Mouse (Mus musculus): ENCODE results near the gene Rerg. TPM values are rescaled to one million over a fixed set of nuclear protein-coding genes. Genes with fewer than 3 reads are reported as not detected.
A peak's percentile ranks its signal among the peaks of the same experiment; 100 is the strongest.

Rerg gene
- polyA plus RNA-seq, 1 experiment from 2014 or later: 24.9 TPM

DNA sequence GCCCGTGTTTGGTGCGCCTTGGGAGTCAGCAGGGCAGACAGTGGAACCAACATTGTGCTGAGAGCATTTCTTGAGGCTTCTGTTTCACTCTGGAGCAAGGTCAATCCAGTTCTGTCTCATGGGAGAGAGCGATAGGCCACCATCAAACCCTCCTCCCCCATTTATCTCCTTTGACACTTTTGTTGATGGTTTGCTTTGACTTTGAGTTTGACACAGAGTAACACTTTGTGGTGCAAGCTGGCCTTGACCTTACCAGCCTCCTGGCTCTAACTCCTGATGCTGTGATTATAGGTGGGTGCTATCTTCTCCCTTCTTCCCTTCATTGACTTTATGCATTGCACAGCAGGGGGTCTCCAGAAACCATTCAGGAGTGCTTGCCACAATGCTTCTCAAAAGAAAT, 30.9 kb upstream of the Rerg start:
- Histone ChIP-seq H3K9me3 (ENCODE audit: control insufficient read depth, low read length) (no peaks in the 10 kb centered on the region), H3K27me3 (ENCODE audit: control insufficient read depth, insufficient read depth, low read depth, low read length) (no peaks in the 10 kb centered on the region), H3K4me3 (ENCODE audit: low read length) (no peak overlapping the region), H3K4me2 (ENCODE audit: low read depth, low read length) (no peak overlapping the region), H3K9ac (ENCODE audit: low read length) (no peak overlapping the region), H3K36me3 (ENCODE audit: control insufficient read depth, insufficient read depth, low read length) (no peaks in the 10 kb centered on the region), H3K4me1 (replicated peaks; ENCODE audit: control insufficient read depth, insufficient read depth, low read length) (no peaks in the 10 kb centered on the region), H3K27ac (ENCODE audit: low read length) (no peak overlapping the region)
- WGBS: 88% methylated on average over 3 of the region's 3 CpGs
- ATAC-seq (ENCODE audit: low read depth): no peak

DNA sequence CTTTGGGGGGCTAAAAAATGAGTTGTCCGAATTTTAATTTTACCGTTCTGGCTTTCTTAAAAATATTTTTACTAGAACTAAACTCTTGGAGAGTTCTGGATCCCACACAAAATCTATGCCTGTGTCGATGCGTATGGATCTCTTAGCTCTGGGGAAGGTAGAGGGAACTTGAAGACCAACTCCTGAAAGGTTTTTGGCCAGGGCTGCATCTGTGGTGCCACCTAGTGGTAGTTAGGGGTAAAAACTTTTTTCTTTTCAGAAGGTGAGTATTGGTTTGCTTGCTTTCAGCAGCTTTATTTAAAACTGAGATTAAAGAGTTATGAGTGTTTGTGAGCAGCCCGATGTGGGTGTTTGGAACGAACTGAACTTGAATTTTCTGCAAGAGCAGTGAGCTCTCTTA, 21.8 kb upstream of the Rerg start:
- Histone ChIP-seq H3K4me2 (ENCODE audit: low read depth, low read length) (no peak overlapping the region), H3K9ac (ENCODE audit: low read length) (no peak overlapping the region), H3K4me1 (replicated peaks; ENCODE audit: control insufficient read depth, insufficient read depth, low read length) (peaks cover 2% of the 10 kb centered on the region), H3K9me3 (ENCODE audit: control insufficient read depth, low read length) (no peaks in the 10 kb centered on the region), H3K4me3 (ENCODE audit: low read length) (no peak overlapping the region), H3K27ac (ENCODE audit: low read length) (no peak overlapping the region), H3K36me3 (ENCODE audit: control insufficient read depth, insufficient read depth, low read length) (no peaks in the 10 kb centered on the region), H3K27me3 (ENCODE audit: control insufficient read depth, insufficient read depth, low read depth, low read length) (no peaks in the 10 kb centered on the region)
- ATAC-seq (ENCODE audit: low read depth): no peak
- WGBS: 12% methylated on average over 6 of the region's 6 CpGs

DNA sequence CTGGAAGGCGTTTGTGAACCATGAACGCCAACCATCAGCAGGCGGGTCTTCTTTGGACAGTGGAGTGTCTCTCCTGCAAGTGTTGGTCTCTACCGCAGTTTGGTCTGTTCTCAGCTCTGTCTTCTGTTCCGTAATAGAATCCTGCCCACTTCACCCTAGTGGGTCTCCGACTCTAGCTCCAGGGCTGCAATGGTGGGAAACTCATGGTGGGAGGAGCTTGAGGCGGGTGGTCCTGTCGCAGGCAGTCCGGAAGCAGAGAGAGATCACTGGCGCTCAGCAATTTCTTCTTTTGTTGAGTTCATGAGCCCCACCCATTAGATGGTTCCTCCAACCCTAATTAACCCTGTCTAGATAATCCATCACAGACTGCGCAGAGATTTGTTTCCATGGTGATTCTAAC, 20.7 kb upstream of the Rerg start:
- H3K4me3 ChIP-seq (ENCODE audit: low read length): no peak overlapping the region
- WGBS: 76% methylated on average over 11 of the region's 11 CpGs
- no peaks in the 10 kb centered on the region for H3K9me3 ChIP-seq (ENCODE audit: control insufficient read depth, low read length)
- H3K4me1 ChIP-seq (replicated peaks; ENCODE audit: control insufficient read depth, insufficient read depth, low read length): peaks cover 2% of the 10 kb centered on the region
- no peak overlapping the region for H3K4me2 ChIP-seq (ENCODE audit: low read depth, low read length)
- H3K27ac ChIP-seq (ENCODE audit: low read length): no peak overlapping the region
- peak; percentile 36; the same call in 1 of the 2 replicates for ATAC-seq (ENCODE audit: low read depth)
- no peak overlapping the region for H3K9ac ChIP-seq (ENCODE audit: low read length)
- no peaks in the 10 kb centered on the region for H3K36me3 ChIP-seq (ENCODE audit: control insufficient read depth, insufficient read depth, low read length)
- no peaks in the 10 kb centered on the region for H3K27me3 ChIP-seq (ENCODE audit: control insufficient read depth, insufficient read depth, low read depth, low read length)

DNA sequence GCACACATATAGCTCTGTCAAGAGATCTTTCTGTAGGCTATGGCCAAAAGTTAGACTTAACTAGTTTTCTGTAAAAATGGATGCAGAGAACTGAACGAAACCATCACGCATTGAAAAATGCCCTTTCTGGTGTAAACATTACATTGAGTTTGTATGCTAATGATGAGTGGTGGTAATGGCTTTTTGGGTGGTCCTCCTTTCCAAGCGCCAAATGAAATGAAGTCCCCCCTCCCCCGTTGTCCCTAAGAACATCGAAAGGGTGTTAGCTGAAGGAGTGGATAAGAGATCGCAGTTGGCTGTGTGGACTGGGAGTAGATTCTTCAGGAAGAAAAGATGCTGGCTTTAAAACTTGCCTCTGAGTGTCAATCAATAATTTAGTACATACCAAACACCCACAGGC, 20.3 kb upstream of the Rerg start:
- Histone ChIP-seq H3K9ac (ENCODE audit: low read length) (no peak overlapping the region), H3K36me3 (ENCODE audit: control insufficient read depth, insufficient read depth, low read length) (no peaks in the 10 kb centered on the region), H3K9me3 (ENCODE audit: control insufficient read depth, low read length) (no peaks in the 10 kb centered on the region), H3K27me3 (ENCODE audit: control insufficient read depth, insufficient read depth, low read depth, low read length) (no peaks in the 10 kb centered on the region), H3K27ac (ENCODE audit: low read length) (no peak overlapping the region), H3K4me1 (replicated peaks; ENCODE audit: control insufficient read depth, insufficient read depth, low read length) (peaks cover 2% of the 10 kb centered on the region), H3K4me2 (ENCODE audit: low read depth, low read length) (no peak overlapping the region), H3K4me3 (ENCODE audit: low read length) (no peak overlapping the region)
- 57% methylated on average over 6 of the region's 6 CpGs for WGBS
- ATAC-seq (ENCODE audit: low read depth): peak; percentile 43; the same call in 1 of the 2 replicates

DNA sequence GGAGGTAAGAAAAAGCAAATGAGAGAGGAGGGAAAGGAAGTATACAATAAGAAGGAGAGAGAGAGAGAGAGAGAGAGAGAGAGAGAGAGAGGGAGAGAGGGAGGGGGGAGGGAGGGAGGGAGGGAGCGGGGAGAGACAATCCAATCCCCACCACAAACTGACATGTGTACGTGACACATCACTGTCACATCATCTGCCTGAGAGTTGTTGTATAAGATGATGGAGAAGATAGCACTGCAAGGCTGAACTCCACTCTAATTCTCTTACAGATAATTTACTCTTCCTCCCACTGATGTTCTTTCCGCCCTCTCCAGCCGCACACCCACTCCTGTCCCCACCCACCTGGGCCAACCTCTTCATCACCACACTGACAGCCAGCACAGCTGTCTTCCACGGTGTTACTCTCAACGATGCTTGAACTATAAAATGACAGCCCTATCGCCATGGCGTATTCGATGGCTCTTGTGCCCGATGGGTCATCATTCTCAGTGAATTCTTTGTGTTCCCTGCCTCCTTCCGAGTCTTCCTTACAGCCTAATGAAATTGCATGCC, 18.2 kb upstream of the Rerg start:
- H3K9ac ChIP-seq (ENCODE audit: low read length): no peak overlapping the region
- no peaks in the 10 kb centered on the region for H3K36me3 ChIP-seq (ENCODE audit: control insufficient read depth, insufficient read depth, low read length)
- ATAC-seq (ENCODE audit: low read depth): peak; percentile 39
- H3K27ac ChIP-seq (ENCODE audit: low read length): no peak overlapping the region
- no peaks in the 10 kb centered on the region for H3K9me3 ChIP-seq (ENCODE audit: control insufficient read depth, low read length)
- H3K4me2 ChIP-seq (ENCODE audit: low read depth, low read length): no peak overlapping the region
- H3K4me1 ChIP-seq (replicated peaks; ENCODE audit: control insufficient read depth, insufficient read depth, low read length): peaks cover 2% of the 10 kb centered on the region
- WGBS: 22% methylated on average over 11 of the region's 11 CpGs
- no peak overlapping the region for H3K4me3 ChIP-seq (ENCODE audit: low read length)
- no peaks in the 10 kb centered on the region for H3K27me3 ChIP-seq (ENCODE audit: control insufficient read depth, insufficient read depth, low read depth, low read length)

DNA sequence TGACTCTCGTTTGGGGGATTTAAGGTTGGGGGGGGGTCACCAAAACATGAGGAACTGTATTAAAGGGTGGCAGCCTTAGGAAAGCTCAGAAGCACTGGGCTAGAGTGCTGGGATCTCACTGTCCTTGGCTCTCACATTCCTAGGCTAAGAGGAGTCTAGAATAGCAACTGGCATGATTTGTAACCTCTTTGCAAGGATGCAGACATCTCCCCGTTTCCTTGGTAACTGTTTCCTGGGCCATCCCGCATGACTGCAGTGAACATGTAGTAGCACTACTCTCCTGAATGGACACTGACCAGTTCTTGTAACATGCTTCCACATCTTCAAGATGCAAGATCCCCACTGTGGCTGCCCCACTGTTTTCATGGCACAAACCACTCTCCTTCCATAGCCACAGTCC, 17.1 kb upstream of the Rerg start:
- no peak overlapping the region for H3K4me2 ChIP-seq (ENCODE audit: low read depth, low read length)
- H3K27ac ChIP-seq (ENCODE audit: low read length): no peak overlapping the region
- no peak overlapping the region for H3K4me3 ChIP-seq (ENCODE audit: low read length)
- no peaks in the 10 kb centered on the region for H3K27me3 ChIP-seq (ENCODE audit: control insufficient read depth, insufficient read depth, low read depth, low read length)
- H3K9me3 ChIP-seq (ENCODE audit: control insufficient read depth, low read length): no peaks in the 10 kb centered on the region
- no peak overlapping the region for H3K9ac ChIP-seq (ENCODE audit: low read length)
- ATAC-seq (ENCODE audit: low read depth): no peak
- no peaks in the 10 kb centered on the region for H3K36me3 ChIP-seq (ENCODE audit: control insufficient read depth, insufficient read depth, low read length)
- 58% methylated on average over 3 of the region's 3 CpGs for WGBS
- peaks cover 2% of the 10 kb centered on the region for H3K4me1 ChIP-seq (replicated peaks; ENCODE audit: control insufficient read depth, insufficient read depth, low read length)

DNA sequence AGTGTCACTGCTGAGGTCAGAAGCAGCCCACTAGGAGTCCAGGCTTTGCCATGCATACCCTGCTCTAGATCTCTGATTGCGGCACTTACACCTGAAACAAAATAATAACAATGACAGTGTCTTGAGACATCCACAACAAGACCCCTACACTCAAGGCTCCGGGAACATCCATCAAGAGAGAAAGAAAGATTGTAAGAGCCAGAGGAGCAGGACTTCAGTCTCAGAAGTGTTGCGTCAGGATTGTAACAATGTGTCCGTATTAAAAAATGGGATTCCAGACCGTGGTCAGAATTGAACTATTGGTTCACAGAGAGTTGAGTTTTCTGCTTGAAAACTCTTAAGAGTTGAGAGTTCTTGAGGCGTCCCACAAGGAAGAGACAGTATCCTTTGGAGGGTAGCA, 10.3 kb upstream of the Rerg start:
- 0 out of 2 replicates have a peak, but pooled peaks have one; percentile 6 for ATAC-seq (ENCODE audit: low read depth)
- H3K27ac ChIP-seq (ENCODE audit: low read length): no peak overlapping the region
- no peaks in the 10 kb centered on the region for H3K9me3 ChIP-seq (ENCODE audit: control insufficient read depth, low read length)
- no peak overlapping the region for H3K4me2 ChIP-seq (ENCODE audit: low read depth, low read length)
- H3K36me3 ChIP-seq (ENCODE audit: control insufficient read depth, insufficient read depth, low read length): no peaks in the 10 kb centered on the region
- no peak overlapping the region for H3K9ac ChIP-seq (ENCODE audit: low read length)
- no peak overlapping the region for H3K4me3 ChIP-seq (ENCODE audit: low read length)
- no peaks in the 10 kb centered on the region for H3K27me3 ChIP-seq (ENCODE audit: control insufficient read depth, insufficient read depth, low read depth, low read length)
- peaks cover 6% of the 10 kb centered on the region; the same call in 1 of the 2 replicates for H3K4me1 ChIP-seq (replicated peaks; ENCODE audit: control insufficient read depth, insufficient read depth, low read length)
- 48% methylated on average over 6 of the region's 6 CpGs for WGBS

DNA sequence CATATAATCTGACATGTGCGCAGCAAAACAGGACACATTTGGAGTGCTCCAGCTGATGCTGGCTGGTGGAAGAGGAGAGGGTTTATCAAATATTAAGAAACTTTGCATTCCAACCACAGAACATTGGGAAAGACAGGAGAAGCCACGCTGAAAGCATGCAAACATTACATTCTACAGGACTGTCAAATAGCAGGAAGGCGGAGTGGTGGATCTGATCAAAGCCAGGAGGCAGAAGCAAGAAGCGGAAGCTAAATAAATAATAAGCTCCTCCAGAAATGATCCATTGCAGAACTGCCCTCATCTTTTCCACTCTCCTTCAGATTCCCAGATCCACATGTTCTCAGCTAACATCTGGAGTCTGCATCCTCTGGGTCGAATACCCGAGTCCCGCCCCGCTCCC, 9.8 kb upstream of the Rerg start:
- ATAC-seq (ENCODE audit: low read depth): peak; percentile 94

DNA sequence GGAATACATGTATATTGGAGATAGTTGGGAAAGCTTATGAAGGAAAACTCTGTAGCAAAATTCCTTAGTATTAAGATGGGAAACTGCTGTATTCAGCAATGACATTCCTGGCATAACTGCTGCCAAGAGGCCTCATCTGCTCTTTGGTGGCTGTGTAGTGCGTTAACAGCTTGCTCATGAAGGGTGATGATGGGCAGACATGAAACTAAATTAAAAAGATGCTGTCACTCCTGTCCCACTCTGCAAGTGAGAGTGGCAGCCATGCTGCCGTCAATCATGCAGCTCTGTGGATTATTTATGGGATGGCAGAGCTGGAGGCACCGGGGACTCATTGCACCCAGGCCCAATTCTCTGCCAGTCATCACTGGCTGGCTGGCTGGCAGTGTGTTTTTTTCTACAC, 8.7 kb upstream of the Rerg start:
- no peaks in the 10 kb centered on the region for H3K27me3 ChIP-seq (ENCODE audit: control insufficient read depth, insufficient read depth, low read depth, low read length)
- no peak overlapping the region for H3K4me2 ChIP-seq (ENCODE audit: low read depth, low read length)
- ATAC-seq (ENCODE audit: low read depth): no peak
- no peak overlapping the region for H3K4me3 ChIP-seq (ENCODE audit: low read length)
- H3K36me3 ChIP-seq (ENCODE audit: control insufficient read depth, insufficient read depth, low read length): no peaks in the 10 kb centered on the region
- no peaks in the 10 kb centered on the region for H3K9me3 ChIP-seq (ENCODE audit: control insufficient read depth, low read length)
- H3K4me1 ChIP-seq (replicated peaks; ENCODE audit: control insufficient read depth, insufficient read depth, low read length): peaks cover 6% of the 10 kb centered on the region; the same call in 1 of the 2 replicates
- H3K27ac ChIP-seq (ENCODE audit: low read length): no peak overlapping the region
- WGBS: 54% methylated on average over 3 of the region's 3 CpGs
- no peak overlapping the region for H3K9ac ChIP-seq (ENCODE audit: low read length)

More for the DNA sequence above, 9.8 kb upstream of the Rerg start:
- H3K4me3 ChIP-seq (ENCODE audit: low read length): no peak overlapping the region
- H3K27me3 ChIP-seq (ENCODE audit: control insufficient read depth, insufficient read depth, low read depth, low read length): no peaks in the 10 kb centered on the region
- H3K27ac ChIP-seq (ENCODE audit: low read length): no peak overlapping the region; the same call in 1 of the 2 replicates
- H3K4me2 ChIP-seq (ENCODE audit: low read depth, low read length): no peak overlapping the region
- no peaks in the 10 kb centered on the region for H3K36me3 ChIP-seq (ENCODE audit: control insufficient read depth, insufficient read depth, low read length)
- no peak overlapping the region for H3K9ac ChIP-seq (ENCODE audit: low read length)
- H3K9me3 ChIP-seq (ENCODE audit: control insufficient read depth, low read length): no peaks in the 10 kb centered on the region
- WGBS: 28% methylated on average over 8 of the region's 8 CpGs
- H3K4me1 ChIP-seq (replicated peaks; ENCODE audit: control insufficient read depth, insufficient read depth, low read length): peaks cover 6% of the 10 kb centered on the region; the same call in 1 of the 2 replicates

DNA sequence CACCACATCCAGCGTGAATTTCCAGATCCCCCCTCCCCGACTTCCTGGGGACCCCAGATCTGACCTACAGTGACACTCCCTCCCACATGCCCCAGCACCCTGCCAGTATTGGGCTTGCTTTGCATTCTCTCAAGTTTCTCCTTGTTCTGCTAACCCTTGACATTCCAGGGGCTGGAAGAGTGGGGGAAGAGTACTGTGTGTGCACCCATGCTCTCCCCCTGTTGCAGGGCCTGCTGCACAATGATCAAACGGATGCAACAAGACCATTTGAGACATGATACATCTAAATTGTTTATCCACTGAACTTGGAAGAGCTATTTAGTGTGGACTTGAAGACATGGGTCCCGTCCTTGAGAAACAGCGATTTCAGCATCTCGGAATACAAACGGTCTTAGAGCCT, 349 bp upstream of the Rerg start:
- no peaks in the 10 kb centered on the region for H3K27me3 ChIP-seq (ENCODE audit: control insufficient read depth, insufficient read depth, low read depth, low read length)
- H3K9me3 ChIP-seq (ENCODE audit: control insufficient read depth, low read length): no peaks in the 10 kb centered on the region
- no peaks in the 10 kb centered on the region for H3K4me1 ChIP-seq (replicated peaks; ENCODE audit: control insufficient read depth, insufficient read depth, low read length)
- no peak overlapping the region for H3K4me3 ChIP-seq (ENCODE audit: low read length)
- peak; percentile 60 for ATAC-seq (ENCODE audit: low read depth)
- no peak overlapping the region for H3K4me2 ChIP-seq (ENCODE audit: low read depth, low read length)
- WGBS: 34% methylated on average over 7 of the region's 7 CpGs
- 0 out of 2 replicates have a peak overlapping the region, but pooled peaks have one; percentile 1 for H3K27ac ChIP-seq (ENCODE audit: low read length)
- no peaks in the 10 kb centered on the region for H3K36me3 ChIP-seq (ENCODE audit: control insufficient read depth, insufficient read depth, low read length)
- H3K9ac ChIP-seq (ENCODE audit: low read length): no peak overlapping the region

Measured in lung, embryonic 16.5 days (tissue).